Mouse (Mus musculus) adrenal gland, adult 2 months (tissue): Measurements from ENCODE around the gene Hk1. TPM values are rescaled to one million over a fixed set of nuclear protein-coding genes. Genes with fewer than 3 reads are reported as not detected.

Experiments used
- DNase-seq: peaks from one replicate; pipeline ENCODE4 v3.0.0; 2021
- polyA plus RNA-seq: library from polyadenylated mRNA; depleted of rRNA; stranded (reverse); fragments of >200 nt; gene quantifications from 2 replicates; pipeline ENCODE4 v1.2.3, GENCODE M21; 2012
- total RNA-seq, 2 experiments: library from RNA; stranded (reverse); gene quantifications; 2 replicates each; pipeline ENCODE4 v1.2.3; 2021

The Hk1 gene
- total and polyA plus RNA-seq, 3 experiments, result 23.7 to 40.0 (median 25.5) TPM

GRCm38 (mm10) chr10:62277499-62278293, 102.0 kb downstream of the Hk1 start:
- no peak for DNase-seq

- peak; percentile 80 for DNase-seq
These were observed 104.5 kb downstream of the Hk1 start for GRCm38 (mm10) chr10:62275235-62275634.

GRCm38 (mm10) chr10:62269278-62269677, 110.4 kb downstream of the Hk1 start:
- DNase-seq, result no peak

- DNase-seq, result no peak
These were observed 115.4 kb downstream of the Hk1 start for GRCm38 (mm10) chr10:62264299-62264698.

- peak; percentile 70 for DNase-seq
These were observed 118.4 kb downstream of the Hk1 start for GRCm38 (mm10) chr10:62261115-62261886.

- DNase-seq, result no peak
These were observed 121.4 kb downstream of the Hk1 start for GRCm38 (mm10) chr10:62258298-62258697.

GRCm38 (mm10) chr10:62252496-62253235, 127.0 kb downstream of the Hk1 start:
- DNase-seq, result peak; percentile 81

- DNase-seq, result peak; percentile 90
These were observed 127.7 kb downstream of the Hk1 start, which contains the start of gene Tacr2 for GRCm38 (mm10) chr10:62252000-62252488. Gene Tacr2 (plus strand): TSS chr10:62252438.

- no peak for DNase-seq
These were observed 131.9 kb downstream of the Hk1 start for GRCm38 (mm10) chr10:62247815-62248214.

GRCm38 (mm10) chr10:62247156-62247555, 132.6 kb downstream of the Hk1 start:
- DNase-seq, result no peak

GRCm38 (mm10) chr10:62244067-62244466, 135.6 kb downstream of the Hk1 start:
- DNase-seq, result peak; percentile 32

- DNase-seq, result peak; percentile 50
These were observed 136.8 kb downstream of the Hk1 start for GRCm38 (mm10) chr10:62242896-62243295.

GRCm38 (mm10) chr10:62242358-62242757, 137.3 kb downstream of the Hk1 start:
- DNase-seq, result no peak

- no peak for DNase-seq
These were observed 140.4 kb downstream of the Hk1 start for GRCm38 (mm10) chr10:62239270-62239669.

GRCm38 (mm10) chr10:62238688-62239087, 141.0 kb downstream of the Hk1 start:
- DNase-seq, result no peak

GRCm38 (mm10) chr10:62237205-62237604, 142.5 kb downstream of the Hk1 start:
- no peak for DNase-seq

GRCm38 (mm10) chr10:62236165-62236564, 143.5 kb downstream of the Hk1 start:
- no peak for DNase-seq

- peak; percentile 29 for DNase-seq
These were observed 147.9 kb downstream of the Hk1 start for GRCm38 (mm10) chr10:62231811-62232210.

GRCm38 (mm10) chr10:62231395-62231732, 148.3 kb downstream of the Hk1 start:
- no peak for DNase-seq

GRCm38 (mm10) chr10:62230708-62231394, 148.9 kb downstream of the Hk1 start, which contains the start of gene Tspan15:
Gene Tspan15 (minus strand): TSS chr10:62231251.
- DNase-seq, result peak; percentile 99

GRCm38 (mm10) chr10:62228126-62228525, 151.6 kb downstream of the Hk1 start:
- DNase-seq, result peak; percentile 35

- no peak for DNase-seq
These were observed 153.9 kb downstream of the Hk1 start for GRCm38 (mm10) chr10:62225839-62226238.
